16 mouse cellular contexts compared by ENCODE assay signal in genomic region chr8:18311597-18311996, GRCm38 (mm10).
"Had no signal": no experiment of that assay in that cellular context is flagged by ENCODE, and none has a peak within 500 bp of the region (broad histone marks: within the 10 kb centered on the region; RNA-seq: fewer than 3 reads in every experiment).

No protein-coding gene starts in this region.

- H3K36me3 ChIP-seq: limb, embryonic 15.5 days; liver, embryonic 13.5 days; midbrain, embryonic 10.5 days had no signal

- H3K4me2 ChIP-seq: limb, embryonic 15.5 days; liver, embryonic 13.5 days had no signal

- H3K27ac ChIP-seq: left cerebral cortex, adult 2 months; limb, embryonic 15.5 days; liver, embryonic 13.5 days; midbrain, embryonic 10.5 days had no signal

- H3K27me3 ChIP-seq: limb, embryonic 15.5 days; liver, embryonic 13.5 days had no signal

- H3K4me1 ChIP-seq: limb, embryonic 15.5 days; liver, embryonic 13.5 days; midbrain, embryonic 10.5 days had no signal

- H3K9ac ChIP-seq: limb, embryonic 15.5 days; liver, embryonic 13.5 days; liver, postnatal 0 days had no signal

- H3K9me3 ChIP-seq: limb, embryonic 15.5 days; liver, embryonic 13.5 days; midbrain, embryonic 10.5 days had no signal

- H3K4me3 ChIP-seq: left cerebral cortex, adult 2 months; limb, embryonic 15.5 days; liver, embryonic 13.5 days; midbrain, embryonic 10.5 days; myocyte had no signal

- ATAC-seq: liver, postnatal 0 days; lung, postnatal 0 days had no signal

- DNase-seq: kidney, adult 8-10 months; kidney, postnatal 25 days; liver, embryonic 13.5 days; liver, postnatal 0 days; lung, postnatal 36 days; midbrain, embryonic 14.5 days; retina, postnatal 1 day; right cerebral cortex, postnatal 4 days; spleen, adult 18-20 months; thymus, adult 18-20 months; thymus, postnatal 14 days had no signal
